Mouse (Mus musculus) left cerebral cortex, adult 2 months (tissue): ENCODE measurements at regions not wholly inside any gene's neighbourhood (a gene's known extent, or its start where the extent isn't known, plus 50 kb on each side); places are given as distances from the start of the nearest gene placed in this dataset.

ENCODE experiments used
- DNase-seq, 2 experiments: peaks; one replicate each; pipeline ENCODE4 v3.0.0; 2021 to 2022; ENCODE audit warnings: low spot score in 2 of 2, mixed read lengths in 1 of 2; ENCODE audit errors: extremely low spot score in 1 of 2
- H3K27ac ChIP-seq: fragments of 200-600 bp; 2 replicates; pipeline ENCODE4 v1.8.1; 2022
- H3K4me3 ChIP-seq: fragments of 200-600 bp; 2 replicates; pipeline ENCODE4 v1.8.1; 2022
- CTCF ChIP-seq: fragments of 200-600 bp; IDR thresholded peaks from 2 replicates; pipeline ENCODE4 v1.8.1; 2022; ENCODE audit warnings: antibody characterized with exemption, mild to moderate bottlenecking, moderate library complexity
- intact Hi-C: fragments of 180-260 bp; cut with DNase I; formaldehyde crosslinking; loops from one replicate; pipeline ENCODE4 v1.15.1; 2025

DNA sequence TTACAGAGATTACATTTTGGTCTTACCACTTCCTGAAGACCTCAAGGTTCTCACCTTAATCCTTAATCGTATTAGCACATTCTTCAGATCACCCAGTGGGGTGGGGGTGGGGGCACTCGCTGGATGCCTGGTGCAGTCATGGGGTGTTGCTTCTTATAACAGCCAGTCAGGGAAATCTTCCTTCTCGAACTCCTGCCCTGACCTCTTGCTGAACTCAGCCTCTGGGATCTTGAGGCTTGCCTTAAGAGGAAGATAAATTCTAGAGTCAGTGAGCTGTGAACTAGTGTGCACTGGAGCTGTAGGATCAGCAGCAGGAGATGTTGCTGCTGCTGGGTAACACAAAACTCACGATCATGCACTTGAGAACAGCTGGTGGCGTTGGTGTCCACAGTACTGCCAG, 352.5 kb upstream of the Tnp1 start:
- TF ChIP-seq CTCF = no peak
- Histone ChIP-seq H3K27ac (no peak overlapping the region), H3K4me3 (no peak overlapping the region)
- intact Hi-C loops = no loop called here
- DNase-seq = no peak

GRCm38 (mm10) chr1:73365842-73366241, 350.1 kb upstream of the Tnp1 start:
- no peak for TF ChIP-seq CTCF
- intact Hi-C loops = no loop called here
- DNase-seq = no peak
- Histone ChIP-seq H3K27ac (no peak overlapping the region), H3K4me3 (no peak overlapping the region)

DNA sequence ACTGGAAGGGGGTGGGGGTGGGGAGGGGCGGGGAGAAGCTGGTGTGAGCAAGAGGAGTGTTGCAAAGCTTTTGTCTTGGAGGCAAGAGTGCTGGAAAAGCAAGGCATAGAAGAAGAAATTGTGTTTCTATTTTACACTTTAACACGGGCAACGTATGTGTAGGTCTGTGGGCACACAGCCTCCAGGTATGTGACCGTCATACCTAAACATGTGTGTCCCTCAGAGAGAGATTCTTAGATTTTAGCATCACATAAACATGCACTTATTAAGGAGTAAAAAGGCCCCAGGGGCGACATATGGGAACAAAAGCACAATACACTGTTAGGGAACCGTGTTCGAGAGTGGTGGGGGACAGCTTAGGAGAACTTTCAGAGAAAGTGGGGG, 348.6 kb upstream of the Tnp1 start:
- TF ChIP-seq CTCF = no peak
- intact Hi-C loops = no loop called here

DNA sequence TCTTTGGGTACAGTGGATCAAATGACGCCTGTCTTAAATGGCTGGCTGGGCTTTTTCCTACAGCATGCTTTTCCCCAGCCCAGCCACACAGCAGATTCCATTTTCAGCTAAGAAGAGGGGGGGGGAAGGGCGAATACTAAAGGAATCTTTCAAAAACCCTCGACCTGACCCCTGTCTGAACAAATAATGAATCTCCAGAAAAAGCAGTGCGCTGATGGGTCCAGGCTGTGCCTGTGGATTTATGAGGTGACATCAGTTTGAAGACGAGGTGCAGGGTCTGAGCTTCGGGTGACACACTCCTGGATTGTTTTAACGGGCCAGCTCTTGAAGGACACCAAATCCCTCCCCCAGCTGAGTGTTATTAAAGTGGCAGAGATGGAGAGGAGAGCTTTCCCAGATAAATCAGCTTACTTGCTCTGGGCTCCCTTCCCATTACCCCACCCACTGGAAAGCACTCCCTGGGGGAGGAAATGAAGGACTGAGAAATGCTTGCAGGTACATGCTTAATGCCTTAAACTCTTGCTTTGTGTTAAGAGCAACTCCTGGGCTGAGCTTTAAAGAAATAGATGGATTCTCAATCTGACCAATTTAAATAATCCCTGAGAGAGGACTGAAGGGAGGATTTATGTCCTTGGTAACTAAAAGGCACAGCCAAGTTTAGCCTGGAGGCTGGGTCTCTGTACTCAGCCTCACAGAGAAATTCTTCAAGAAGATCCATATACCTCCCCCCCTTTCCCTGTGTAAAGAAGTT, 348.0 kb upstream of the Tnp1 start:
- Histone ChIP-seq H3K4me3 (no peak overlapping the region), H3K27ac (no peak overlapping the region)
- intact Hi-C loops = no loop called here
- DNase-seq = no peak
- no peak for TF ChIP-seq CTCF

More for the DNA sequence above, 348.6 kb upstream of the Tnp1 start:
- no peak for DNase-seq
- H3K27ac ChIP-seq = no peak overlapping the region
- H3K4me3 ChIP-seq = no peak overlapping the region

- TF ChIP-seq CTCF = no peak
- Histone ChIP-seq H3K4me3 (no peak overlapping the region), H3K27ac (no peak overlapping the region)
- no peak for DNase-seq
- intact Hi-C loops = no loop called here
These were observed 346.4 kb upstream of the Tnp1 start for GRCm38 (mm10) chr1:73362122-73362521.

DNA sequence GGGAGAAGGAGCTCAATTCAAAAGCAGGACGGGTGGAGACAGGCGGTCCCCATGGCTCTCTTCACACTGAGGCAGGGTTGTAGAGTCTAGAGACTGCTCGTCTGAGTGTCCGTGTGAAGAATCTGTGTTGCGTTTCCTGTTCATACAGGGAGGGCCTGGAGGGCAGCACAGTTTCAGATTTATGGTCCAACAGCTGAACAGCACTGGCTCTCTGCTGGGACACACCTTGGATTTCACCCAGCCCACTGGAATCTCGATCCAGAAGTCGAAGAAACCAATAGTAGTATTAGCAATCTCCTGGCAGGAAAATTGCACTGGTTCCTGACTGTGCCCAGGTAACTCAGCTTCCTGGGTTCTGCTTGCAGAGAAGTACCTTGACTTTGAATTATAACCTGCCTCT, 345.6 kb upstream of the Tnp1 start:
- Histone ChIP-seq H3K27ac (no peak overlapping the region), H3K4me3 (no peak overlapping the region)
- intact Hi-C loops = no loop called here
- DNase-seq = no peak
- no peak for TF ChIP-seq CTCF

DNA sequence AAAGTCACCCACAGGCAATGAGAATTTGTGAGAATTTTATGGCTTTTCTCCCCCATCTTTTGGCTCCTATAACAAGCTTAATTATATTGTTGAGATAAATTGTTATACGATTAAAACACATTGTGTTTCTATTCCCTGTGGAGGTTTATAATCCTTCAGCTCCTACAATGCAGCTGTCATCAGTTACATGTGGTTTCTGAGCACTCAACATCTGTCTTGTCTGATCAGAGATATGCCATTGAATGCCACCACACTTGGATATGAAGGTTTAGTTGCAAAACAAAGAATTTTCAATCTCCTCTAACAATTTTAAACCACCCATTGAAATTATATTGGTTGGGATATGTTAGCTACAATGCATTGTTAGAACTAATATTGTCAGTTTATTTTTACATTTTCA, 338.7 kb upstream of the Tnp1 start:
- no peak for DNase-seq
- TF ChIP-seq CTCF = no peak
- Histone ChIP-seq H3K27ac (no peak overlapping the region), H3K4me3 (no peak overlapping the region)
- intact Hi-C loops = no loop called here

DNA sequence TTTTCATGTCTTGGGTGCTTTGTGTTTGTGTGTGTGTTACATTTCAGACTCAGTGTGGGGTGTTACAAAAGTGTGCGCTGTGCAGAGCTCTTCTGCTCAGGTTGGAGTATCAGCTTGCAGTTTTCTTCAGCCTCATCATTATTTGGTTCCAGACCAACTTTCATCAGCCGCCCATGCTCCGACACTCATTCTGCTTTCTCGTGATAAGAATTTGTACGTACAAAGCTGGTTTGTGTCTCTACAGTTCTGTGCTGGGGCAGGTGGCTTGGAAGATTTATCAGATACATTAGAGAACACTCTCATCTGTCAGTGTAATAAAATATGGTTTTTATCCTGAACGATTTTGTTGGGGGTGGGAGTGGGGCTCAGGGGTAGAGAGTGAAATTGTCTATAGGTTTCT, 332.8 kb upstream of the Tnp1 start:
- Histone ChIP-seq H3K4me3 (no peak overlapping the region), H3K27ac (no peak overlapping the region)
- DNase-seq = no peak
- intact Hi-C loops = no loop called here
- TF ChIP-seq CTCF = no peak

GRCm38 (mm10) chr1:73344587-73344986, 328.9 kb upstream of the Tnp1 start:
- intact Hi-C loops = no loop called here
- no peak for TF ChIP-seq CTCF
- H3K4me3 ChIP-seq = no peak overlapping the region
- H3K27ac ChIP-seq = no peak overlapping the region
- DNase-seq = no peak

GRCm38 (mm10) chr1:73341911-73342310, 326.2 kb upstream of the Tnp1 start:
- no peak for DNase-seq
- intact Hi-C loops = no loop called here
- Histone ChIP-seq H3K4me3 (no peak overlapping the region), H3K27ac (no peak overlapping the region)
- TF ChIP-seq CTCF = no peak

GRCm38 (mm10) chr1:73337401-73337800, 321.7 kb upstream of the Tnp1 start:
- TF ChIP-seq CTCF = no peak
- intact Hi-C loops = no loop called here
- DNase-seq = no peak
- no peak overlapping the region for H3K27ac ChIP-seq
- H3K4me3 ChIP-seq = no peak overlapping the region

DNA sequence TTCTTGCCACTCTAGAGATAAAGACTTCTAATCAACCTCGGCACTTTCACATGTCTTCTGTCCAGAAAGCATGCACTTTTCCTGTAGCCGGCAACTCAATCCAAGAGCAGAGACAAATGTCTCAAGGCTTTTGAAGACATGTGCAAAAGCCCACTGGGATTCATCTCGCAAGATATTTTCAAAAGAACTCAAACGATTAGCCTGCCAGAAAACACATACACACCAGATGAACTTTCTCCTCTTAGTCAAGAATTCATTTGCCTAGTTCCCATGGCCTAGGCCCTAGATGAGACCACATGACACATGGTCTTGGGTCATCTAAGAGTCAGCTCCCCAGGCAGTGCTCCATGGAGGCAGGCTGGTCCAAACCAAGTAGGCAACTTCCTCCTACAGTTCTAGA, 293.8 kb upstream of the Tnp1 start:
- TF ChIP-seq CTCF = no peak
- intact Hi-C loops = no loop called here

GRCm38 (mm10) chr1:73308420-73308819, 292.7 kb upstream of the Tnp1 start:
- H3K27ac ChIP-seq = no peak overlapping the region
- no peak for TF ChIP-seq CTCF
- H3K4me3 ChIP-seq = no peak overlapping the region
- no peak for DNase-seq
- intact Hi-C loops = no loop called here

More for the DNA sequence above, 293.8 kb upstream of the Tnp1 start:
- Histone ChIP-seq H3K4me3 (no peak overlapping the region), H3K27ac (no peak overlapping the region)
- no peak for DNase-seq

DNA sequence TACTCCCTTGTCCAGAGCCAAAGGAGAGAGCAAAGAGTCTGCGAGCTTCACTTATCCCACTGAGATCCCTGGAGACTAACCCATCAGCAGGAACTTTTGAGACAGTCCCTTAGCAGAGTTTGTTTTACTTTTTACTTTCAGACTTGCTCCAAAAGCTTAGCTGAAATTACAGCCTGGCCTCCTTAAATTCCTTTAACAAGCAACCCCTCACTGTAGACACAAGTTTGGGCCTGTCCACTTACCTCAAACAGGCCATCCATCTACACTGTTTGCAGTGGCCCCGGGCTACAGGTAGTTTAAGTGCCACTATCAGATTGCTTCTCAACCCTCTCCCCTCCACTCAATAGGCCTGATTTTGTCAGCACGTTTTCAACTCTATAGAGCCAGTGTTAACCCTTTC, 291.5 kb upstream of the Tnp1 start:
- Histone ChIP-seq H3K4me3 (no peak overlapping the region), H3K27ac (no peak overlapping the region)
- no peak for TF ChIP-seq CTCF
- no peak for DNase-seq
- intact Hi-C loops = no loop called here
